Mouse (Mus musculus): Measurements from ENCODE around the gene Bend6. TPM values are rescaled to one million over a fixed set of nuclear protein-coding genes. Genes with fewer than 3 reads are reported as not detected.
A peak's percentile ranks its signal among the peaks of the same experiment; 100 is the strongest.

Gene Bend6
- polyA plus RNA-seq, 1 experiment: 6.4 TPM

- no peak overlapping the region for H3K4me3 ChIP-seq (ENCODE audit: insufficient read depth, low read length)
- no peaks in the 10 kb centered on the region for H3K4me1 ChIP-seq (ENCODE audit: control insufficient read depth, insufficient read depth, low read length)
- no peak overlapping the region for H3K27ac ChIP-seq (ENCODE audit: insufficient read depth, low read length)
- no peak for TF ChIP-seq CTCF (IDR thresholded peaks at IDR 0.05; ENCODE audit: borderline replicate concordance, insufficient read depth, low read length)
Measured at GRCm38 (mm10) chr1:33830586-33830985, 77.0 kb downstream of the Bend6 start.

- Histone ChIP-seq H3K27ac (ENCODE audit: insufficient read depth, low read length) (no peak overlapping the region), H3K4me3 (ENCODE audit: insufficient read depth, low read length) (no peak overlapping the region), H3K4me1 (ENCODE audit: control insufficient read depth, insufficient read depth, low read length) (no peaks in the 10 kb centered on the region; the same call in 1 of the 2 replicates)
- no peak for TF ChIP-seq POLR2A (IDR thresholded peaks at IDR 0.05; ENCODE audit: low read depth, low read length)
- no peak for TF ChIP-seq CTCF (IDR thresholded peaks at IDR 0.05; ENCODE audit: borderline replicate concordance, insufficient read depth, low read length)
Measured at GRCm38 (mm10) chr1:33817931-33818330, 89.7 kb downstream of the Bend6 start.

- H3K4me1 ChIP-seq (ENCODE audit: control insufficient read depth, insufficient read depth, low read length): peaks cover 3% of the 10 kb centered on the region; the same call in 1 of the 2 replicates
- H3K27ac ChIP-seq (ENCODE audit: insufficient read depth, low read length): peak within 1 kb of the TSS; percentile 59
- H3K4me3 ChIP-seq (ENCODE audit: insufficient read depth, low read length): peak within 1 kb of the TSS; percentile 94
- TF ChIP-seq POLR2A (IDR thresholded peaks at IDR 0.05; ENCODE audit: low read depth, low read length) (peak; percentile 74; the same call in 1 of the 2 replicates), CTCF (IDR thresholded peaks at IDR 0.05; ENCODE audit: borderline replicate concordance, insufficient read depth, low read length) (no peak)
Measured at GRCm38 (mm10) chr1:33813868-33814794, 93.5 kb downstream of the Bend6 start, which contains the start of gene Zfp451. Gene Zfp451 (minus strand): TSS chr1:33814595.

GRCm38 (mm10) chr1:33813495-33813867 is 94.1 kb downstream of the Bend6 start:
- peak overlapping the region; percentile 94 for H3K4me3 ChIP-seq (ENCODE audit: insufficient read depth, low read length)
- peak overlapping the region; percentile 59 for H3K27ac ChIP-seq (ENCODE audit: insufficient read depth, low read length)
- TF ChIP-seq POLR2A (IDR thresholded peaks at IDR 0.05; ENCODE audit: low read depth, low read length) (no peak), CTCF (IDR thresholded peaks at IDR 0.05; ENCODE audit: borderline replicate concordance, insufficient read depth, low read length) (no peak)
- peaks cover 3% of the 10 kb centered on the region; the same call in 1 of the 2 replicates for H3K4me1 ChIP-seq (ENCODE audit: control insufficient read depth, insufficient read depth, low read length)

GRCm38 (mm10) chr1:33803323-33803722 is 104.3 kb downstream of the Bend6 start:
- TF ChIP-seq CTCF (IDR thresholded peaks at IDR 0.05; ENCODE audit: borderline replicate concordance, insufficient read depth, low read length) (no peak), POLR2A (IDR thresholded peaks at IDR 0.05; ENCODE audit: low read depth, low read length) (no peak)
- Histone ChIP-seq H3K4me1 (ENCODE audit: control insufficient read depth, insufficient read depth, low read length) (no peaks in the 10 kb centered on the region; the same call in 1 of the 2 replicates), H3K27ac (ENCODE audit: insufficient read depth, low read length) (no peak overlapping the region), H3K4me3 (ENCODE audit: insufficient read depth, low read length) (no peak overlapping the region)

Other genes starting within 250 kb of the Bend6 start
- gene Prim2, start 238.0 kb downstream of the Bend6 start, polyA plus RNA-seq (2011; ENCODE audit: insufficient read length, low read depth, missing spikeins): 28.3 and 28.6 TPM in 2 replicates
- 77.8 and 107 TPM in 2 replicates for gene Rab23, start 187.9 kb downstream of the Bend6 start, polyA plus RNA-seq (2011; ENCODE audit: insufficient read length, low read depth, missing spikeins)
- 45.0 and 71.6 TPM in 2 replicates for gene Bag2, start 150.0 kb downstream of the Bend6 start, polyA plus RNA-seq (2011; ENCODE audit: insufficient read length, low read depth, missing spikeins)
- gene Zfp451, start 93.2 kb downstream of the Bend6 start, polyA plus RNA-seq (2011; ENCODE audit: insufficient read length, low read depth, missing spikeins): 43.6 and 51.1 TPM in 2 replicates
- gene Dst, start 409 bp upstream of the Bend6 start, polyA plus RNA-seq (2011; ENCODE audit: insufficient read length, low read depth, missing spikeins): 101 and 129 TPM in 2 replicates

All from embryonic fibroblast, embryonic 13.5 days (primary cell).